Mouse (Mus musculus) 3T3-L1 (cell line): Measurements from ENCODE around the gene Musk.
"Not testable (repeated sequence)": the region's sequence is repeated elsewhere in the genome, so short reads cannot be mapped to it uniquely, and the experiment has no call there.

Source experiments
- DNase-seq: peaks from one replicate; pipeline ENCODE4 v3.0.0-alpha.2; 2015; ENCODE audit warnings: low read depth, low spot score

The Musk gene

DNA sequence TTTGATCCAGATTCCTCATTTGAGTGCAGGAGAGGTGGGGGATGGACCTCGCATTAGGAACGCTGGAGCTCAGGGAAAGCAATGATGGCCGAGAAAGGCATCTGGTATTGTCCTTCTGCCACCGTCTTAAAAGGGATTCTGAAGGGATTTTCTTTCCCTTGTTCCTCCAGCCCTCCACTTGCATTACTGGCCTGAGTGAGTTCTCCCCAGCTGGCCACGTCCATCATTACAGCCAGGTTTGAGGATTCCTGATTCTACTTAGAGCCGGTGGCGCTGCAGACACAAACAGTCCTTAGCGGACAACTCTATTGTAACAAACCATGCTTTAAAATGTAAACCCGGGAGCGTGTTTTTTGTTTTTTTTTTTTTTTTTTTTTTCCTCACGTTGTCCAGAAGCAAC is at the start of gene Musk:
TSS of gene Musk (plus strand) at position 274 of the 400 bp plus-strand sequence.
- no peak for DNase-seq

DNA sequence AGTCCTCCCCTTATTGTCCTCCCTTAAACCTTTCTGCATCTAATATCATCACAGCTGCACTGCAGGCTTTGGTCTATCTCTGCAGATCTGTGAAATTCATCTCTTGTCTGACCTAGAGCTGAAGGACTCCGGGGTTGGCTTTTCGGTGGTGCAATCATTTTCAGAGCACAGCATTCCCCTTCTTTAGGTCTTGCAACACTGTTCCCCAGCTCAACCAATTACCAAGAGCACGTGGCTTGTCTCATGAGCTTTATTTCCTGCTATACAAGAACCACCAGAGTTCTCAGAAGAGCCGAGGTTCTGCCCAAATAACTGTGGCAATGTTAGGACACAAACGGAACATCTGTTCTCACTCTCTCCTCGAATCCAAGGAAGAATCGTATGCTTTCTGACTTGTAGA is 45.3 kb upstream of the Musk start:
- no peak for DNase-seq

DNA sequence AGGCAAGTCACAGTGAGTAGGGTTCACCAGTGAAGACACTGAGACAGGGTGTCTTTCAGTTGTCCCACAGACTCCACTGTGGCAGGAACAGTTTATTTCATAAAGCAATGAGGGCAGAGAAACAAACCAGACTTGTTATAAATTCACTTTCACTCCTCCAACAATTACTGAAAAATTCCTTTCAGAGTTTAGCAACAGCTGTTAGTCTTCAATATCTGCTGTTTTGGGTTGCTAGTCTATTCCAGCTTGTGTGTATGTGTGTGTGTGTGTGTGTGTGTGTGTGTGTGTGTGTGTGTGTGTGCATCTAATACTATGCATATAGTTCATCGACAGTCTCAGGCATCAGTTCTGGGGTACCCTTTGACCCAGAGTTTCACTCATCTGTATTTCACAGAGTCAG is 40.2 kb upstream of the Musk start:
- DNase-seq, result no peak

DNA sequence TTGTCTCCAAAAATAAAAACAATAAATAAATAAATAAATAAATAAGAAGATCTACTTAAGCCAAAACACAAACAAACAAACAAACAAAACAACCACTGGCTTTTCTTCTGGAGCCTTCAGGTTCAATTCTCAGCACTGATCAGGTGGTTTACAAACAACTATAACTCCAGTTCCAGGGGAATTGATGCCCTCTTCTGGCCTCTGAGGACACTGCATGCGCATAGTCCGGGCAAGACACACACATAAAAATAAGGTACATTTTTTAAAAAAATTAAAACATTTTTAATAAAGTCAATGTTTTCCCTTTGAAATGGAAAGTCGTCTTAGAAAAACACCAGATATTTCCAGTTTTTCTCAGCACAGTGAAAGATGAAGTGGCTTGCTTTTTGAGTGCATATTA is 33.4 kb upstream of the Musk start:
- no peak for DNase-seq

DNA sequence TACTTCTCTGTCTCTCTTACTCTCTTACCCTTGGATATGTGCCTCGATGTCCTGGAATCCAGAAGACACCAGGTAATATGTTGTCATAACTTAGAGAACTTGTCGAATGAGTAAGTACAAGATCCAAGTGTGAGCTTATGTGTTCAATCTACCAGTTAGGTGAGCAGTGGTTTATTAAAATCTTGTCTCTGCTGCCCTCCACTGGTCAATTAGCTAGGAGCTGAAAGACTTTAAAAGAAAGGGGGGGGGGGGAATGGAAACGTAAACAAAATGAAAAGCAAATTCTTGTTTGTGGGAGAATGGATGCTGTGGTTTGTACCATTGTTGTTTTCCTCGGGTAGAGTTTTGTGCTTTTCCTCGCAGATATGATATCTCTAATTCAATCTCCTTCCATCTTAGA is 32.4 kb upstream of the Musk start:
- peak; percentile 86 for DNase-seq

DNA sequence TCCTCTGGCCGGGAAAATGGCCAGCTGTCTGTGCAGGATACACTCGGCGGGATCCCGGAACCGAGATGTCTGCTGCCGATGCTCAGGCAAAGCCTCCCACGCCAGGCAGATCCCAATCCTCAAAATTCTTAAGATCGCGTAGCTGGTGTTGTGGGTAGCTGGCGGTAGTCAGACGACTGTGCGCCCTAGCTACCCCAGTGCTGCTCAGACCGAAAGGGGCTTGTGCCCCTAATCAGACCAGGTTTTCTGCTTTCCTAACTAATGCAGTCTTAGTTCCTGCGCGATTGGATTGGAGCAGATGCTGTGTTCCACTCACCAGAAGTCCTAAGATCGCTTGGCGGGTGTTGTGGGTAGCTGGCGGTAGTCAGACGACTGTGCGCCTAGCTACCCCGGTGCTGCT is 25.0 kb upstream of the Musk start:
- DNase-seq, result not testable (repeated sequence)

DNA sequence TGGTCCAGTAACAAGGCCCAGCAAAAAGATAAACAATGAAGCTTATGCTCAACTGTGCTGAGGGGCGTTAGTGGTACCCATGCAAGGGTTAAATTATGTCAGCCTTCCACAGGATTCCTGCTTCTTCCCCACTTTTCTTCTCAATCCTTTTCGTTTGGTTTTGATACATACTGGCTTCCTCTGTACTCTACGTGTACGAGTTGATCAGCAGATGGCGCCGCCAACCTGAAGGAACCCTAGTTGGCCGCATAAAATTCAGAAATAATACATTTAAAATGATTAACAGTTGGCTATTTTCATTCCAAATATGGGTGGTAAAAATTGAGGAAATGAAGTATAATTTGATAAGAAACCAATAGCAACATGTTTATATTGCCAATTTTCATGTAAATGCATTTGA is 19.5 kb upstream of the Musk start:
- DNase-seq, result peak; percentile 74

DNA sequence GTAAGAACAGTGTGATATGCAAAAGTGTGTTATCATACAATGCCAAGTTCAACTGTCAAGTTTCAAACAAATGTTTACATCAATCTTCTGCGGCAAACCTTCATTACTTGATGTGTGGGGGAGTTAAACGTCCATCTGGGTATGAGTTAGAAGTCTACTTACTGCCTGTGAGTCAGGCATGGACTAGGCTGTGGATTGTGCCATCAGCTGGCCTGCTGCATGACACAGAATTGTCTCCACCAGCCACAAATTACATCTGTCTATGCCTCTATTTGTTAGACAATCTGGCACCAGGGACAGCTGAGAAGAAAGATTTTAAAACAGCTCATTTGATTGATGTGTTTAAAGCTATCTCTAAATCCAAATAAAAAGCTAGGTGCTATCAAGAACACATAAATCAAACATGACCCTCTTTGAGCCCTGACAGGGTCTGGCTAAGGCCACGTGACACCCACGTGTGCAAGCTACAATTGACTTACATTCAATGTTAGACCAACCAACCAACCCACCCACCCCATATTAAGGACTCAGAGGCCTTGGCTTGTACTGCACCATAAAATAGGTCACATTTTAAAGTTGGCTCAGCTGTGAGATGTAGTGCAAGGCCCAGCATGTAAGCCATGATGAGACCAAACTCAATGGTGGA is 16.7 kb upstream of the Musk start:
- DNase-seq, result peak; percentile 86

DNA sequence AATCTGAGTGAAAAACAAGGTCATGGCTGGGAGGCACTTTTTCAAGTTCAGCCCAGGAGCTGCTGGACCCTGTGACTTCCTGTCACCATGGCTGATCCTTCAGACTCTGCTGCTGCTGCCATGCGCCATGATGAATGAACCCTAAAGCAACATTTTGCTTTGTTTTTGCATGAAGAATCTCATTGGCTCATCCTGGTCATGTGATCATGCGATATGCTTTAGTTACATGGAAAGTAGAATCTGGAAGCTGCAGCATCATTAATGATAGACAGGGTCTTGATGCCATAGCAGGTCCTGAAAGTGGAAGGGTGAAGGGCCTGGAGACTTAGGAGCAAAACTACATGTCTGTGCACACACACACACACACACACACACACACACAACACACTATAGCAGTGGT is 15.8 kb upstream of the Musk start:
- no peak for DNase-seq

DNA sequence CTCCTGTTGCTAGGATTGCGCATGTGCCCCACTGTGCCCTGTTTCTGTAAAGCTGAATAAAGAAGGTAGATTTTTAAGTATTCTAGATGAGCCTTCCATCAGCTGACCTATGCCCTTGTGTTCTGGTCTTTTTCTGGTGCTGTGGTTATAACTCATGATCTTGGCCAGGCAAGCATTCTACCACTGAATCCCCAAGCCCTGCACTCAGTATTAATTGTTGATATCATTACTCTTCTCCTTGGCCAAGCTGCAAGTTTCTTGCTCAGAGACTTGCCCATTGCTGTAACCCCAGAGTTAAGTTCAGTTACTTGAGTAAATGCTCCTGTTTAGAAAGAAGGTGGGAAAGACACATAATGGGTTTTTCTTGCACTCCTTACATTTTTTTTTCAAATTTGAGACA is 14.8 kb upstream of the Musk start:
- peak; percentile 55 for DNase-seq

DNA sequence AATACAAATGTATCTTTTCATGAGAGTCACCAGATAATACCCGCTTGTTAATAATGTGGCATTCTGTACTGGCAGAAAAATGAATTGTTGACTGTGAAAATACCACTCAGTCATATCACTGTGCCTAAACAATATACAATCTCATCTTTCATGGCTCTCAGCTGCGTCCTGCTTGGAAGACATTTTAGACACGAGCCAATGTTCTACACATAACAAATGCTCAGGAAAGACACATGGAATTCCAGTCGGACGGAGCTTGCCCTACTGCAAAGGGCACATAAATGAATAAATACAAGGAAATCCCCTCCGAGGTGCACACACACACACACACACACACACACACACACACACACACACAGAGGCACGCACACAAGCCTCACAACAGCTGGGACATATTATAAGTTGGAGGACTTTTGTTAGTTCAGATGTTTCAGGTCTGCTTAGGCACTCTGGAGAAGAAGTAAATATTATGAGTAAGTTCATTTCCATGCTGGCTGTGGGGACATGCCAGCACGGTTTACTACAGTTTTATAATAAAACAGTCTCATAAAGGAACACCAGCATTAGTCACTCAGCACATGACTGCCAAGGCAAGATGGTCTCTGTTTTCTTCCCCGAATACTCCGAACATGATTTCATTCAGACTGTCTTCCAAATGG is 14.1 kb upstream of the Musk start:
- peak; percentile 82 for DNase-seq

DNA sequence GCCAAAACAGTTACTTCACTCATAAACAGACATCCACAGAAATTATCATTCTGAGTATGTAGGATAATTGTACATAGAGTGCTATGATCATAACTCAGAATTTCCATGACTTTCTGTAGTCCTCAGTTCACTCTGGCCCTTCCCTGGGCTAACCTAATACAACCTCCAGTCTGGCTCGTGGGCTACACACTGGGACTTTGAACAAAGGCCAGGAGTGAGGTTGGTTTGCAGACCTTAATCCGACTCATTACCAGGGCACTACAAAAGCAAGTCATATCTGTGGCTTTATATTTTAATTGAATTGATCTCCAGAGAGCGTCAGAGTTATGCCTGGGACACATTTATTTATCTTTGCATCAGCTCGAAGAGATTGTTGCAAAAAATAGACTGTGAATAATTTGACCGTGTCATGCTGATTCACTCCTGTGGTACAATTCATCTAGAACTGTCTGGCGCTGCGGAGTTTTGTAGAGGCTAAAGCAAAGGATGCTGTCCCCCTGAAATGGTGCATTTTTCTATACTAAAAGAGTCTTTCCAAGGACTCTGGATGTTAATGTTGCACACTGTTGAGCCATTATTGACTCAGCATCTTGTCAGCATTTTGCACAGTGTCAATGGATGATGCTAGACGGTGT is 10.4 kb upstream of the Musk start:
- DNase-seq, result peak; percentile 88

DNA sequence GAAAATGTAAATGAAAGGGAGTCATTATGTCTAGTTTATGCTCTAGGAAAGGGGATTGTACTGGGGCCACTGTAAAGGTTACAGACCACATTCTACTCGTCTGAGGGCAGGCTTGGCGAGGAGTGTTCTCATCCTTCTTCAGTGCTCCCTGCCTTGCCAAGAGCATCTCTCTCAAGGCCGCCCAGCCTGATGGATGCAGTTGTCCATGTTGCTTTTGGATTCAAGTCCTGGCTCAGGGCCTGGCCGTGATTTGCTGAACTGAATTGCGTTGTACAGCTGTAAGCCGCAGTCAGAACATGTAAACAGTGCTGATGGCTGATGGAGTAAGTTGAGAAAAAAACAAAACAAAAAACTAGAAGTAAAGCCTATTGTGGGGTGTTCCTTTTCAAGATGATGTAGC is 7.4 kb upstream of the Musk start:
- DNase-seq, result no peak

DNA sequence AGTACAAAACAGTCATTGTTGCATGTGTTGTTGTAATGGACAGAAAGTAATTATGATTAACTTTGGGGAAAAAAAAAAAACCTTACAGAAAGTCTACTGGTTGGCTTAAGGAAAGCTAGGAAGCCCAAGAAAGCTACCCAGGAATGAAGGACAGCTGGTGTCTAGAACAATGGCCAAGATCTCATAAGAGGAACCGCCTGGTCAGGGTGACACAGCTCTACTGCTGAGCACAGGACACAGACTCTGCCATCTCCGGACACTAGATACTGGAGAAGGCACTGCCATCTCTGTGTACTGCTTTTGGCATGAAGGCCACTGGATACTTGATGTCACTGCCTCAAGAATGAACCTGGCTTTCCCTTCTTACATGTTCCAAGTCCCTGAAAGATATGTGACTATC is 5.6 kb upstream of the Musk start:
- no peak for DNase-seq

DNA sequence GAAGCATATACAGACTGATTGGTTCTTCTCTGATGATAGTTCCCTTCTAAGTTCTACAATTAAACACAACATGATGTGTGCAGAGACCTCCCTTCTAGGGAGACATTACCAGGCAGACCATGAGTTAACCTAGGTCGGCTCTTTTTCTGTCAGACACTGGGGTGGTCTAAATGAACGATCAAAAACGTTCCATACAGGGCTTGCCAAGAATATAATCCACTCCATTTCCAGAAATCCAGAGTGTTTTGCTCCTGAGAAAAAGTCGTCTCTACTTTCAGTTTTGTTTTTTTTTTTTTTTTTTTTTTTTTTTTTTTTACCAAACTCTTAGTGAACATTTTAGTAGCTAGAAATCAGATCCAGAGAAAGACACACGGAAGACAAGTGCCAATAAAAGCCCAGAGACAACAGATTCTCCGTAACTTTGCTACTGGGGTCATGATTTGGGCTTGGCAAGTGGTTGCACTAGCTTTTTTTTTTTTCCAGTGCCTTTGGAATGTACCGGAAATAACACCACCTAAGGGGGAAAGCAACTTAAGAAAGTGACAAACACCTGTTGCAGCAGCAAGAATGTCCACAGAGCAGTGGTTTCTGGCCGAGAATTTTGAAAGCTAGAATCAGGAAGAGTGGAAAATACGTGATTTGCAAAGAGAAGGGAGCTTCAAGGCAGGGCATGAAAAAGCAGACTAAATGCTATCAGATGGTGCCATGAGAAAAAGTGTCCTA is 769 bp downstream of the Musk start:
- DNase-seq, result no peak

DNA sequence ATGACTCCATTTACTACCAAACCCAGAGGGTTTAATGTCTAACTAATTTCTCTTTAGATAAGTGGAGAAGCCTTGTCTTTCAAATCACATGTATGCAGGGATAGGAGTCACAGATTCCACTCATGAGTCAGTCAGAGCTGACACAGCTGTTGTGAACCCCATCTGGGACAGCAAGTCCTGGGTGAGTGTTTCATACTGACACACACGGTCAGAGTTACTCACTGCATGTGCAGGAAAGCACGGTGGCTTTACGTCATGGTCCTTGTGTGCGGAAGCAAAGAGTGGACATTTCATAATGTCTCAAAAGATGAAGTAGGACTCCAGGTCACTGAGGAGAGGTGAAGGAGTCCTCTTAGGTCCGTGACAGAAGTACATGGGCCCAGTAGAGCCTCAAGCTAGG is 3.0 kb downstream of the Musk start:
- DNase-seq, result peak; percentile 51

DNA sequence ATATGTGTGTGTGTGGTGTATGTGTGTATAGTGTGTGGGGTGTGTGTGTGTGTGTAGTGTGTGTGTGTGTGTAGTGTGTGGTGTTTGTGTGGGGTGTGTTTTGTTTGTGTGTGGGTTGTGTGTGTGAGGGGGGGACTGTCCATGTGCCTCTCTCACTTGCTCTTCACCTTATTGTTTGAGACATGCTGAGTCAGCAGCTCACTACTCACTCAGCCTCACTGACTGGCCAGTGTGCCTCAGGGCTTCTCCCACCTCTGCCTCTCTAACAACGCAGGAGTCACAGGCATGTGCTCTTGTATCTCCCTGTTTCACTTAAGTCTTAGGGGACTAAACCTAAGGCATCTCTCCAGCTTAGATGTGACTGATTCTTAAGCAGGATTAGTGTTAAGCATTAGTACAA is 6.1 kb downstream of the Musk start:
- no peak for DNase-seq

DNA sequence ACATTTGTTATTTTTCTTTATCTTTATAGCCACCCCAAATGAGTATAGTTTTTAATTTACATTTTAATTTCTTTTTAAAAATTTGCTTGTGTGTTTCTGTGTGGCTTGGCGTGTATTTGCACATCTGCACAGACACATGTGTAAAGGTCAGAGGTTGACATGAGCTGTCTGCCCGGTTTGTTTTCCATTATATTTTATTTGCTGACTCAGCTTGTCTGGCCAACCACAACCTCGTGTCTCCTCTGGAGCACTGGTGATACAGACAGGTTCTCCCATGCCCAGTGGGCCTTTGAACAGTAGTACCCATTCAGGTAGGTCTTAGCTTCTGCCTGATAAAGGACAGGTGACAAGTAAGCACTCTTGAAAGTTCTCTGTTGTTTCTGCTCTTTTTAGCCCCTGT is 7.3 kb downstream of the Musk start:
- DNase-seq, result no peak

DNA sequence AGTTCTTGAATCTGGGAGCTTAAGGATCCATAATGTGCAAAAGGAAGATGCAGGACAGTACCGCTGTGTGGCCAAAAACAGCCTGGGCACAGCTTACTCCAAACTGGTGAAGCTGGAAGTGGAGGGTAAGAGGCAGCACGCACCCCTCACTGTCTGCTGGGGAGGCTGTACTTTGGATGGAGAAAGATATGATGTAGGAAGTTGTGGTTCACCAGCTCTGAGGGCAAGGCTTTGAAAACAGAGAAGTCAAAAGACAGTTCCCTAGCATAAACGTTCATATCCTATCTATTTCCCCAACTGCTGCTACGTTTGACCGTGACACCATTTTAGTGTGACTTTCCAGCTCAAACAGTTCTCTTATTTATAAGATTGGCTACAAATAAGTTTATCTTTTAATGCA is 18.1 kb downstream of the Musk start:
- DNase-seq, result no peak

DNA sequence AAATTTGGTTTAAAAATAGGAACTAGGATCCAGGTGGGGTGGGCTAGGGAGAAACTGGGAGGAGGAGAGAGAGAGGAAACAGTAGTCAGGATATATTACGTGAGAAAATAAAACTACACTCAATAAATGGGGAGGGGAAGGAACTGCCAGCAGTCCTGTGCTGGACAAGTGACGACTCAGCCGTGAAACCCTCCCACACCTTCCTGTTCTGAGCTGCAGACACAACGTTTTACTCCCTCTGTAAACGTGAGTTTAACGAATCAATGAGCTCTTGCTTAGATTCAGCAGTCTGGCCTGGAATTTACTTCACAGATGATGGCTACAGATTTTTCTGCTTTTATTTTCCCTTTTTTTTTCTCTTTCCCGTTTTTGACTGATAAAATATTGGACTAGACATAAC is 18.8 kb downstream of the Musk start:
- DNase-seq, result peak; percentile 47

DNA sequence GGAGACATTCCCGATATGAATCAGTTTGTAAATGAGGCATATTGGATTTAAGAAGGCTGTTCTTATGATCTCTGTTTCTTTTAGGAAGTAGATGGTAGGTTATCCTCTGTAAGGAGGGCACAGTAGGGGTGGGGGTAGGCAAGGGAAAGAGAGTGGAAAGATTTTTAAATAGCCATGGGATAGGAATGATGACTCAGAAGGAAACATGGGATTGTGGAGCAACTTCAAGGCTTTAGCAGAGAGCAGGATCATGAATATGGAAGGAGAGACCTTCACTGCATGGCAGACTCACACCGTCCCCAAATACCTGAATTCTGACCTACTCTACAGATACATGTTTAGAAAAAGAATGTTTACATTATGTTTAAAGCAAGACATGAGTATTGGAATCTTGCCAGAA is 21.7 kb downstream of the Musk start:
- DNase-seq, result peak; percentile 57

DNA sequence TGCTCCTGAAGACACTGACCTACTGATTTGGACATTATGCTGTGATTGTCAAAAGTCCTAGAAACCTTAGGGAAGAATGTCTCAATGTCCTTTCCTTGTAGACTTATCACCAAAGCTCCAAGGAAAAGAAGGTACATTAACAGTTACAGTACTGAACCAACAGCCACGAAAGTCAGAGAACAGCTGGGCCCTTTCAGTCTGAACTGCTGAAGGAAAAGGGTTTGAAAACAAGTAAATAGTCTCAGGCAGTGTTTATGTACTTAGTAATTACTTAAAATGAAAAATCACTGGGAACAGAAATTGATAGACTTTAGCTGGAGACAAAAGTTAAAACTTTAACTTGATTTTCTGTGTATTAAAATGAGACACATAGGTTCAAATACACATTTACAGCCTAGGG is 27.6 kb downstream of the Musk start:
- DNase-seq, result no peak
